Mouse (Mus musculus): ENCODE measurements around the gene Ppara. TPM values are rescaled to one million over a fixed set of nuclear protein-coding genes. Genes with fewer than 3 reads are reported as not detected.

Ppara gene
- 19.4 TPM for polyA plus RNA-seq (2014; fragmentation: Illumina TruSeq; extraction: RNeasy Lipid Tissue Mini Kit (QIAGEN cat#74804); ENCODE audit: low read depth, low replicate concordance)

GRCm38 (mm10) chr15:85734571-85735033 lies at the start of gene Ppara:
Gene Ppara (plus strand): TSS chr15:85734983.

DNA sequence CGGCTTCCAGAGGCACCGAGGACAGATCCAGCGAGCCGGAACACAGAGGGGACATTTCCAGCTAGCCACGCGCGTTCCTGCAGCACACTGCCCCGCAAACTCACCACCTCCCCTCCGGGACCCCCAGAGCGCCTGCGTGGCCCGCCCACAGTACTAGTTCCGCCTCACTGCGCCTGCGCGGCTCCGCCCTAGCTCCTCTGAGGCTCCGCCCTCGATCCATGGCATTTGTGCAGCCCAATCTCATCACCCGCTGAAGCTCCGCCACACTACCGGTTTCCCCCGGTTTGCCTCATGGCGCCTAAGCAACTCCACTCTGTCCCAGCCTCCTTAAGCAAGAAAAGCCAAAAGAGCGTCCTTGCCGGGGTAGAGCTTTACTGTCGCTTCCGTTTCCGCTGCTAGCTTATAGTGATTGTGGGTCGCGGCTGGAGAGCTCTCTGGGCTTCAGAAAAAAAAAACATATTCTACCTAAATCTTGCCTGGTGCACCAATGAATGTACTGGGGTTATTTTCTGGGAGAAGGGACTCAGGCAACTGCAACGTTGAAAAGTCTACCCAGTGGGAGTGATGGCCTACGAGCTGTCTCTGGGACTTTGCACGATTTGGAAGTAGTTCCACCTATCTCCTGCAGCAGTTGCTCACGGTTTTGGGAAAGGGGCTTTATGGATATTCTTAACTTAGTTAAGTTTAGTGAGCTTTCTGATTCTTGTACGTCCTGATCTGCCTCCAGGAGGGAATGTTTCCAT lies 76.9 kb downstream of the Ppara start, which contains the start of gene Cdpf1:
TSS of gene Cdpf1 (minus strand) at position 163 of the 743 bp plus-strand sequence.

GRCm38 (mm10) chr15:85821203-85822010 lies 86.6 kb downstream of the Ppara start, which contains the start of gene Pkdrej:
Gene Pkdrej (minus strand): TSS chr15:85821734.

DNA sequence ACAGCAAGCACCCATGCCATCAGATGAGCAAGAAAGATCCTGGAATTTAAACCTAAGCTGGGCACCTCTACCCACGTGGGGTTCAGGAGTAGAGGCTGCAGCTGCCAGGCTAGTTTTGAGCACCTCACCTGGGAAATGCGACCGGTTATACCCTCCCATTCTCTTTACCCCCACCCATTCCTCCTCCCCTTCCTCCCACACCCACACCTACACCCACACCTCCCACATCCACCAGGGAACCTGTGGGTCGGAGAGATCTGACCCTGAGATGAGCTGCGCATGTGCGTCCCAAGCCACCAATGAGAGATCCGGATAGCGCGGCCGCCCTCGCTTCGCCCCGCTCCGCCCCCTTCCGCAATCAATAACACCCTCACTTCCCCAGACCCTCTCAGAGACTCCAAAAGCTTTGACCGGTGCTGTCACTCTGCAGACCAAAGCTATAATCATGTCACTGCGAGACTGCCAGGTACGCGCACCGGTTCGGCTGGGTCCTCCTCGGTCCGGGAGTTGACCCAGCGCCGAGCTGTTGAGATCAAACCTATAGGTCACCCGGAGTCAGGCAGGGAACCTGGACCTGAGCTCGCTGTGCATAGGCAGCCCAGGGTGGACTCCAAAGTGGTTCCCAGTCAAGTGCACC lies 97.3 kb downstream of the Ppara start, which contains the start of gene Ttc38:
TSS of gene Ttc38 (plus strand) at position 353 of the 637 bp plus-strand sequence.

Other genes with a start within 250 kb of the Ppara start
- gene 7530416G11Rik, start 231.8 kb upstream of the Ppara start, polyA plus RNA-seq (2014; fragmentation: Illumina TruSeq; extraction: RNeasy Lipid Tissue Mini Kit (QIAGEN cat#74804); ENCODE audit: low read depth, low replicate concordance) = not detected
- 0.53 TPM for gene Wnt7b, start 152.5 kb upstream of the Ppara start, polyA plus RNA-seq (2014; fragmentation: Illumina TruSeq; extraction: RNeasy Lipid Tissue Mini Kit (QIAGEN cat#74804); ENCODE audit: low read depth, low replicate concordance)
- 3.4 TPM for gene Cdpf1, start 76.7 kb downstream of the Ppara start, polyA plus RNA-seq (2014; fragmentation: Illumina TruSeq; extraction: RNeasy Lipid Tissue Mini Kit (QIAGEN cat#74804); ENCODE audit: low read depth, low replicate concordance)
- 0.08 TPM for gene Pkdrej, start 86.8 kb downstream of the Ppara start, polyA plus RNA-seq (2014; fragmentation: Illumina TruSeq; extraction: RNeasy Lipid Tissue Mini Kit (QIAGEN cat#74804); ENCODE audit: low read depth, low replicate concordance)
- gene Ttc38, start 97.3 kb downstream of the Ppara start, polyA plus RNA-seq (2014; fragmentation: Illumina TruSeq; extraction: RNeasy Lipid Tissue Mini Kit (QIAGEN cat#74804); ENCODE audit: low read depth, low replicate concordance) = 13.4 TPM
- gene Gtse1, start 124.8 kb downstream of the Ppara start, polyA plus RNA-seq (2014; fragmentation: Illumina TruSeq; extraction: RNeasy Lipid Tissue Mini Kit (QIAGEN cat#74804); ENCODE audit: low read depth, low replicate concordance) = not detected
- gene Trmu, start 144.3 kb downstream of the Ppara start, polyA plus RNA-seq (2014; fragmentation: Illumina TruSeq; extraction: RNeasy Lipid Tissue Mini Kit (QIAGEN cat#74804); ENCODE audit: low read depth, low replicate concordance) = 10.5 TPM

Data from kidney, adult 10 weeks (tissue).